Mouse (Mus musculus) liver (tissue): ENCODE measurements around the gene Gm5148.

Experiments
- DNase-seq: peaks from one replicate; pipeline ENCODE4 v3.0.0-alpha.2; 2020; ENCODE audit warnings: mixed read lengths

The Gm5148 gene

DNA sequence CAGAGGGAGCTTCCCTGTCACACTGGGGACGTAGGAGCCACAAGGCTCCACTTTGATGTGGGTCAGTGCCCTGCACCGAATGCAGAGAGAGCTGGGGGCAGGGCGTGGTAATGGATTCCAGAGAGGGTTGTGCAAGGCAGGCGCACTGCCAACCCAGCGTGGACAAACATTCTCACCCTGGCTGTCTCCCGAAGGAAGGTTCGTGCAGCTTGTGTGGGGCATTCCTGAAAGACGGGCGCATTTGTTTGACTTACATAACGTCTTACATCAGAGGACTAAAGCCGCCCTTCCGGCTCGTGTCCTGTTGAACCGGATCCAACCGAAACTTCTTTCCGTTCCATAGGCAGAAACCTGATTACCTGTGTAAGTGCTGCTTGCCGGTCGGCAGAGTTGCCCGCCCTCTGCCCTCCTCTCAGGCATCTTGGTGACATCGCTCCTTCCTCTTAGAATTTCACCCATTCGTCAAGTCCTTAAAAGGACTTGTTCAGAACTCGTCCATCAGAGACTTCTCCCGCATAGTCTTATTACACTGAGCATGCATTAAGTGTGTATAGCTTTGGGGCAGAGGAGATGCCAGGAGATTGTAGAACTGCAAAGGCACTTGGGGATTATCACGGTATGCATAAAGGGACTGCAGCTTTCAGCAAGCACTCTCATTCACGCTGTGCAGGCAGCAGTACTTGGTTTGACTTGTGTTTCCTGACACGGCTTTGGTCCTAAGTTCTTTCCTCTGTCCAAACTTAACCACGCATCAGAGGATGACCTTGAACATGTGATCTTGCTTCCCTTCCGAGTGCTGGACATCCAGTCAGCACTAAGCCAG lies 36.9 kb downstream of the Gm5148 start:
- peak; percentile 39 for DNase-seq

DNA sequence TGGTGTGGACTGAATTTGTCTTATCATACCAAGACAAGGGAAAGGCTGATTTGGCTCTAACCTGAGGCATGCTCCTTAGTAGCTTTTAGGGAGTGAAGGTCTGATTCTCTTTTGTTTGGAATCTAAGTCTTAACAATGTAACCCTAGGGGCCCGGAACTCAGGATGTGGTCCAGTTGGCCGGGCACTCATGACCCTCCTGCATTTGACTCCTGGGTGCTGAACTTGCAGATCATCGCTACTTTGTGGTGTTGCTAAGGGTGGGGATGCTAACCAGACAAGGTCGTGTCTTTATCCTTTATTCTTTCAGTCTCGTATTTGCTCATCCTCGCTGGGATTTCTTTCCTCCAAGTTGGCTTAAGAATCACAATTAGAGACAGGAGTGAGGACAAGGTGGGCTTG lies 37.5 kb downstream of the Gm5148 start:
- no peak for DNase-seq

DNA sequence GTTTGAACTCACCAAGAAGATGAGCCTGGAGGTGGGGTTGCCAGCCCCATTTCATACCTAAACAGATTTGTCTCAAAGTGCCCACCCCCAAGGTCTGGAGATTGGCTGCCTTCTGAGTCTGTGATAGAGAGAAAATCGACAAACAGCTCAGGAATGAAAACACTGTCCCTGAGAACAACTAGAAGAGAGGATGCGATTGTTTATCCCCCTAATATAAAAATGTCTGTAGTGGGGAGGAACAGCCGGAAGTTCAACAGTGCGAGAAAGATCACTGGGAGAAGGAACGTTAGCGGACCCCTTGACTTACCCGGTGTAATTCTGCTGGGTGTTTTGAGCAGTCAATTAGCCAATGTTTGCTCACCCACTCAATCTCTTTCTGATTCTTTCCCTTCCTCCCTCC lies 38.1 kb downstream of the Gm5148 start:
- no peak for DNase-seq

DNA sequence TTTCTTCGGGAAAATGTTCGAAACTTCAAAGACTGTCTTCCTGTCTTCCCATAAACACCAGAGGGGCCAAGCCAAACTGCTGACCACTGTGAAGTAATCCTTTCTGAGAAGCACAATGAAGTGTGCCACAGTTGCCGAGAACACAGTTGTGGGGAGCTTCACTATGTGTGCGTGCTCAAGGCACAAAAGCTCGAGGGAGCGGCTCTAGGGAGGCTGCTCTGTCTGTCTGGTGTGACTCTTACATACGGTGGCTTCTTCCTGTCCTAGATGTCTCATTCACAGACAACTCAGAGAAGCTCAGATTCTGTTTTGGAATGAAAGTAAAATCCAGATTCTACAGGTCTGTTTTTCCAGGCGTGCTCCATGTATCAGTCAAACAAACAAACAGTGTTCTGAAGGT lies 48.0 kb downstream of the Gm5148 start:
- DNase-seq: no peak

DNA sequence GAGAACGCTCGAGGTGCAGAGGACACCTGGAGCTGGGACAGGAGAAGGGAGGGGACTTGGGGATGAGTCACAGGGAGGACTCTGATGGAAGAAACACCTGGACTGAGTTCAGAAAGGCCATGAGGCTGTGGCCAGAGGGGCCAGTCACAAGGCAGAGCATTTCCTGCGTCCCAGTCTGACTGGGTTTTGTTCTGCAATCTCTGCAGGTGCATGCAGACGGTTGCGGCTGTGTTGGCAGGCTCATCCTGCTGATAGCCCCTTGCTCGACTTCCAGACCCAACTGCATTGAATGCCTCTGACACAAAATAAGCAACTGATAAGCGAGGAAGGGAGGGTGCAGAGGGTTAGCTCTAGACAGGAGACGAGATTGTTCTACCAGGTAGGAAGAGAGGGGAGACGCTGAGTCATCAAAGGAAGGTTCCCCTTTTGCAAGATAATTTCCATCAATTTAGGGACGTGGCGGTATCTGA lies 49.2 kb downstream of the Gm5148 start:
- no peak for DNase-seq

DNA sequence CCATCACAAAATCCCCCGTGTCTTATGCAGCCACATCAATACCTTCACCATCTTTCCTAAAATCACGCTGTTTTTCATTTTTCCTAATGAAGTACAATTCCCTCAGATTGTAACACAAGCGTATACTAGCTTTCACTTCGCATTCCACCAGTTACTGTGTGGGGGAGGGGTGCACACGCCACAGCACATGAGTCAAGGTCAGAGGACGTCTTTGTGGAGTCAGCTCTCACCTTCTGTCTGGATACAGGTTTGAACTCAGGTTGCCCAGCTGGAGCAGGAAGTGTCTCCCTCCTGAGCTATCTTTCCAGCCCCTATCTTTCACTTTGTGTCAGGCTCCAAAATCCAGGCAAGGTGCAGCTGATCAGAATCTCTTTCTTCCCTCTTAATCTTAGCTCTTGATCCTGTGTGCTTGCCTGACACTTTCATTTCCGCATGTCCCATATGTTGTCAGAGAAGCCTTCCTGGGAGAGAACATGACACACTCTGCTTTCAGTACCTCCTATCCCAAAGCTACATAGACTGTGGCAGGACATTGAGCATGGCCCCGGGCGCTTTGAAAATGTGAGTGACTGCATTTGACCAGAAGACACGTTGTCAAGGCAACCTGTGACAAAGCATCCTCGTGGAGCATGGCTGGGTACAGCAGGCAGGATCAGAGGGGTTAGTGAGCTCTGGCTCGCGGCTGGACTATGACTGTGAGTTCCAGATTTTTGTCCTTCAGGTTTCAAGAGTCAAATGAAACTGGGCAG lies 50.6 kb downstream of the Gm5148 start:
- no peak for DNase-seq

DNA sequence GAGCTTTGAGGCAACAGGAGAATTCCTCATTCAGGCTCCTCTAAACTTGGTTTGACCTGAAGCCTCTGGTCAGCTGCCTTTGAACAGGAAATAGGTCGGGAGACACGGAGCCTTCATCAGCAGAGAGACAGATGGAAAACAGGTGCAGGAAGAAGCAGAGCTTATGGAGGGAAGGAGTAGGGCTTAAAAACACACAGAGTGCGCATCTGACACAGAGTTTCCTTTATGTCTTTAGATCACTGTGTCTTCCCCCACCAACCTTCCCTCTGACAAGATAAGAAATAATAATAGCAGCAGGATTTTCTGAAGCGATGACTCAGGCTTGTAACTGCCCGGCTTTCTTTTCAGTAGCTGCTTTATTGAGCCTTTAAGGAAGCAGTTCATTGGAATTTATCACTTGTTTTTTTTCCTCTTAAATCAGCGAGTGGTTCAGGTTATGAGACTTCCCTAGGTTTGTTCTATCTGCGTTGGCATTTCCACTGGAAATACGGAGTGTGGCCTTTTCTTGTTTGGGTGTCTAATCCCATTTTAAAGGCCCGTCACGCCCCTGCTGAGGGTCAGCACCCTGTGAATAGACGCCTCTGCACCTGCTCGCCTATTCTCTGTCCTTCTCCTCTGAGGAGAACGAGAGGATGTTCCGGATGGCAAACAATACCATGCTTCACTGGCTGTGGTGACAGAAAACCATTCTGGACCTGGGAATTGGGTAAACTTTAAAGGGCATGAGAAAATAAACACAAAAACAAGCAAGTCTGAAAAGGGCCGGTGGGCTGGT lies 51.8 kb downstream of the Gm5148 start:
- DNase-seq: no peak

DNA sequence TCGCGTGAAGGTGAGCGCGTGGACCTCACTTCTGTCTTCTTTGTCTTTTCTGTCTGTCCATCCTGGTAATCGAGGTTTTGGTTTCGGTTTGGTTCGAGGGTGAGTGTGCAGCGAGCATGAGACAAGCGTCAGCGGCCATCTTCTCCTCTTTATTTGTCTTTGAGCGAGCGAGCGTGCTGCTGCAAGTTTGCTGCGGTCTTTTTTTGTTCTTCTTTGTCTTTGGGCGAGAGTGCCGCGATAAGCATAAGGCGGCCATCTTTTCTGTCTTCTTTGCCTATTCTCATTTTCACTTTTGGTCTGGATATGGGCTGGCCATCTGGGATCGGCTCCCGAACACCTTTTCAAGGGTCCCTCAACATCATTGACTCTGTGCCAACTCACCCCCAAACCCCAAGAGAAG lies 55.2 kb downstream of the Gm5148 start:
- no peak for DNase-seq

DNA sequence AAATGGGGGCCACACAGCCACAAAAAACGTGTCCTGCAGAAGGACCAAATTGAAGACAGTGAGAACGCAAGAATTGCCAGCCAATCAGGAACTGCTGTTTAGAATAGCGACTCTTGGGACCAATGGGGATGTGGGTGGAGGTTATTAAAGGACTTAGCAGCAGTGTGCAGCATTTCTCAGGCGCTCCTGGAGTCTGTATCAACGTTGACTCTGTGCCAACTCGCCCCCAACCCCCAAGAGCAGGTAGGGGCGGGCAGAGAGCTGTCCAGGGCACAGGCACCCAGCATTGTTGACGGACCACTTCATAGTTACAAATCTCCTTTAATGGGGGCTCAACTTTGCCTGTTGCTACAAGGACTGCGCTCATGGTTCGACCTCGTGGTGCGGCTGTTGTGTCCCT lies 55.6 kb downstream of the Gm5148 start:
- no peak for DNase-seq

DNA sequence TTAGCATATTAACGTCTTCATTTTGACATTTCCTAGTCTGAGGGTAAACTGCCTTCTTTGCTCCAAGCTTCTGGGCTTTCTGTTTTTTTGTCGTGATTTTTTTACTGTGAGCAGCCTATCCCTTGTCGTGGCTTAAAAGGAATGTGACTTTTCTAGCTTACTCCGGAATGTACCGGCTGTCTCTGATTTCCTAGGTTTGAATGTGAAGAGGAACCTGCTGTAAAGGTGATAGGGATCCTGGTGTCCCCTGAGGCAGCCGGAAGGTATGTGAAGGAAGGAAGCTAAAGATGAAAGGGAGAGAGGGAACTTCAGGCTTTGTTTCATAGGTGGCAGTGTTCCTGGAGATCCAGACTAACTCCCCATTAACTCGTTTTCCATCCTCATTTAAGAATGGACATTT lies 56.6 kb downstream of the Gm5148 start:
- no peak for DNase-seq

DNA sequence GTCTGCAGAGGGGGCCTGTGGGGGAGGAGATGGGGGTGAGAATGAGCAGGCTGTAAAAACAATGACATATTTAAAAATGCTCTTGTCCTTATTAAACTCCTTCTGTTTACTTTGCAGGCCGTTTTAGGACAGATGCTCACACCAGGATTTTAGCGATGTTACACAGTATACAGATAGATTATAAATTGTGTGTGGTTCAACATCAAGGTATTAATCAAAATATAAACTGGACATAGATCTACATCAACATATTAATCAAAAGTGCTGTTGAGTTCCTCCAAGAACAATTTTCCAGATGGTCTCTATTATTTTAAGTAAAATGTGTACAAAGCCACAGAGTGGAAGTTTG lies 57.2 kb downstream of the Gm5148 start:
- DNase-seq: no peak

DNA sequence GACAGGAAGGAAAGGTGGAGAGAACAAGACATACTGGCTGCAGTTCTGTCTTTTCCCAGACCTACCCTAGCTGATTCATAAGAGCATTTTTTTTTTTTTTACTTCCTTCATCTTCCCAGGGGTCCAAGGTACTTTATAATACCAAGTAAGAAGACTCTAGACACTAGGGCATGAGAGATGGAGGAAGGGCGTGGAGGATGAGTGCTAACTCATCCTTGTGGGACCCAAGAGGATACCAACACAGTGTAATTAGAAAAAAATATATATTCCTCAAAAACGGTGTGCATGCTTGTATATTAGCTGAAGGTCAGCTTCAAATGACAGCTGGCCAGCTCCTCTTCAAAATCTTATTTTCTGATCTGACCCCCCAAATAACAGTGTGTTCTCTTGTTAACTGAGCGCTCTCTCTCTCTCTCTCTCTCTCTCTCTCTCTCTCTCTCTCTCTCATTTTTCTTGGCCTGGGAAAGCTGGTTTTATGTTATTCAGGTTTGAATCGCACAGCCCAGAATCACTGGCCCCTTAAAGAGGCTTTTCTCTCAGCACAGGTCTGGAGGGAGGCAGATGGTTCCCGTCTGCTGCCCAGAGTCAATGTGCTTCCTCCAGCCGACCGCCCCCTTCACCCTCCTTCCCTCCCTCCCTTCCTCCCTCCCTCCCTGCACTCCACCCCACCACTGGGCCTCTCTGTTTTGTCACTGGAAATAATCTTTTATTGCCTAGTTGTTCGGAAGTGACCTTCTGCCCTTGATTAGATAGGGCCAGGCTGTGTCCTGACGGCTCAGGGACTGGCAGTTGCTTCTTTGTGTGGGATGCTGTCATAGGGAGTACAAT lies 57.8 kb downstream of the Gm5148 start:
- peak; percentile 61 for DNase-seq
